Mouse (Mus musculus) E14TG2a.4 (cell line): Measurements from ENCODE around the gene Slc5a6.

ENCODE experiments used
- CTCF ChIP-seq: conservative IDR thresholded peaks from 2 replicates; pipeline ENCODE4 v1.5.1; 2014; ENCODE audit warnings: low read length
- NANOG ChIP-seq: IDR thresholded peaks from 2 replicates; pipeline ENCODE4 v1.6.1; 2014; ENCODE audit warnings: borderline replicate concordance, low read length, mixed read lengths
- POU5F1 ChIP-seq: IDR thresholded peaks from 2 replicates; pipeline ENCODE4 v1.6.1; 2014; ENCODE audit warnings: low read length, borderline replicate concordance

GRCm38 (mm10) chr5:30999324-30999723 is 49.4 kb downstream of the Slc5a6 start:
- TF ChIP-seq CTCF (no peak), NANOG (no peak), POU5F1 (no peak)
